Mouse (Mus musculus) adrenal gland, postnatal 36 days (tissue): ENCODE measurements around the gene Elf2. TPM values are rescaled to one million over a fixed set of nuclear protein-coding genes. Genes with fewer than 3 reads are reported as not detected.
"Not testable (repeated sequence)": the region's sequence is repeated elsewhere in the genome, so short reads cannot be mapped to it uniquely, and the experiment has no call there.

Experiments used
- DNase-seq, 2 experiments: peaks; one replicate each; pipeline ENCODE4 v3.0.0; 2021; ENCODE audit warnings: mixed read lengths in 1 of 2
- total RNA-seq, 2 experiments: library from RNA; stranded (reverse); gene quantifications; 2 replicates each; pipeline ENCODE4 v1.2.3; 2021

The Elf2 gene
- total RNA-seq, 2 experiments from 2014 or later: 88.9 to 109 TPM

GRCm38 (mm10) chr3:51359558-51360307 lies 19.3 kb upstream of the Elf2 start:
- no peak for DNase-seq

DNA sequence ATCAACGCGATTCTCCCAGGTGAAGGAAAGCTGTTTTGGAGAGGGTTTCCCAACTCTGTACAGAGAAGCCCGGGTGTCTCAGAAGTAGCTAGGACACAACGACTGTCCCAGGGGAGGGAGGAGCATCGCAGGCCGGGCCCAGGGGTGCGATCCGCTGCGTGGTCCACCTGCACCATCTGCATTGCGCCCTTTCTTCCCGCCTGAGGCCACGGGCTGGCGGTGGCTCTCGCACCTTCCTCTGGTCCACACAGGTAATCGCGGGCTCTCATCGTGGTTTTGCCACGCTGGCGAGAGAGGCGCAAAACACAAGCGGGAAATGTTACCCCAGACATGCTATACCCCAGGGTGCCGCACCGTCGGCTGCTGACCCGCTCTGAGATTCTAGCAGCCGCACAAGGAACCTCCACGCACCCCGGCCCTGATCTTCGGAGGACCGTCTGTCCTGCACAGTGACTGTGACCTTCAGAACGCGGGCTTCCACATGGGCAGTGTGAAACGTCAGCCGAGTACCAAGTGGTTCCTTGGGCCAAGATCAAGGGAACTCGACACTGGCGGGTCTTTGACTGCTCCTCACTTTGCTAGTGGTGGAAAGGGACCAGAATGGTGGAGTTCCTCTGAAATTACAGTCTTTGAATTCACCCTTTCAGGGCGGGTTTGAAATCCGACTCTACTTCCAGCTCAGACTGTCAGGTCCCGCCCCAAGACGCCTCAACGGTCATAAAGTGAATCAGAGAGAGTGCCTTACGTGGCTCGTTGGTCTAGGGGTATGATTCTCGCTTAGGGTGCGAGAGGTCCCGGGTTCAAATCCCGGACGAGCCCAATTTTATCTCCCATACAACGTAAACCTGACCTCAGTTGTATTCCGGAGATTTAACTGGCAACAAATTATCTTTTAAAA lies 18.4 kb upstream of the Elf2 start:
- DNase-seq: peak; percentile 77 to 83

DNA sequence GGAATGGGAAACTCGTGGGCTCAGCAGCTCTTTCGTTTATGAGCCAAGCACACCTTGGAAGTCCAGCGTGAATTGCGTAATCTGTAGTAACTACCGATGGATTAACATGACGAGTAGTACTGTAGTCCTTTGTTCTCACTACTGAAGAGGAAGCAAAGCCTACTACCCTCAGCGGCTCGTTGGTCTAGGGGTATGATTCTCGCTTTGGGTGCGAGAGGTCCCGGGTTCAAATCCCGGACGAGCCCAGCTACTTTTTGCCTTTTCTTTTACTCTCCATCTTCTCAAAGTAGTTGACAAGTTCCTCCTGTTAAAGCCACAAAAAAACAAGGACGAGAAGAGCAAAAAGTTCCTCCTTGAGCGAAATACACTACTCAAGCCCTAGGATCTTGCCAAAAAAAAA lies 17.7 kb upstream of the Elf2 start:
- DNase-seq: peak; percentile 72 to 77

- no peak for DNase-seq
These were observed 17.2 kb upstream of the Elf2 start for GRCm38 (mm10) chr3:51357624-51358023.

- no peak for DNase-seq
These were observed 16.6 kb upstream of the Elf2 start for GRCm38 (mm10) chr3:51357078-51357477.

- not testable (repeated sequence) for DNase-seq
These were observed 14.5 kb upstream of the Elf2 start for GRCm38 (mm10) chr3:51354956-51355355.

- DNase-seq: no peak
These were observed 13.6 kb upstream of the Elf2 start for GRCm38 (mm10) chr3:51354034-51354427.

DNA sequence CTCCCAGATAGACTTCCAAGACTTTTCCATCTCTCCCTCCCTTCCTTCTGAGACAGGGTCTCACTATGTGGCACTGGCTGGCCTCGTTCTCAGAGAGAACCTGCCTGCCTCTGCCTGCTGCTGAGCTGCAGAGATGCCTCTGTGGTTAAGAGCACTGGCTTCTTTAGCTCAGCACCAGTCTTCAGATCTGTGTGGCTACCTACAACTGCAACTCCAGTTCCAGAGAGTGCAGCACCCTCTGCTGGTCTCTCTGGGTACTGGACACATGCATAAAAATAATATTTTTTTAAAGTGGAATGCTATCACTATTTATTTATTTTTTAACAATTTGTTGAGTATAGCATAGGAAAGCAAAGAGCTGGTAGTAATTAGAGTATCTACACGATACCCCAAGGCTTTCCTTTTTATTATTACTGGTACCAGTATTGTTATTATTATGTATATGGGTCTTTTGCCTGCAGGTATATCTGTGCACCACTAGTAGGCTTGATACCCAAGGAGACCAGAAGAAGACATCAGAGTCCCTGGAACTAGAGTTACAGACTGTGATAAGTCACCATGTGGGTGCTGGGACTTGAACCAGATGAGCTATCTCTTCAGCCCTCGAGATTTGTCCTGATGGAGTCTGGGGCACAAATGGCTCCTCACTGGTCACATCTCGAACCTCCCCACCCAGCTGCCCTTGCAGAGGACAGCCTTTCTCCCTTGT lies 13.0 kb upstream of the Elf2 start:
- peak; percentile 68 to 80 for DNase-seq

DNA sequence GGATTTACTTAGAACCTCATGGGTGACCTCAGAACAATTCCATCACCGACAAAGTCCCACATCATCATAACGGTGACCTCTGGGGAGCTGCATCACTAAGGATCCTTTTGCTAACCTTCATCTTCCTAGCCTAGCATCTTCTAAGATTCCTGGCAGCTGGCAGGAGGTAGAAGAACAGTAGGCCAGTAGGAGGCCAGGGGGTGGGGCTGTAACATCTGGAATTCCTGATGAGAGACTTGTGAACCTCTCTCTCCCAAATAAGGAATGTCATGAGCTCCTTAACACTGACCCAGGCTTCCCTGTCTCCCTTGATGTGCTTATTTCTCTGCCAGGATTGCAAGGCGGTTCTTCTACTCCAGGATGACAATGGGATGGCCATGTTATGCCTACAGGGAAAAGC lies 10.3 kb upstream of the Elf2 start:
- DNase-seq: no peak

DNA sequence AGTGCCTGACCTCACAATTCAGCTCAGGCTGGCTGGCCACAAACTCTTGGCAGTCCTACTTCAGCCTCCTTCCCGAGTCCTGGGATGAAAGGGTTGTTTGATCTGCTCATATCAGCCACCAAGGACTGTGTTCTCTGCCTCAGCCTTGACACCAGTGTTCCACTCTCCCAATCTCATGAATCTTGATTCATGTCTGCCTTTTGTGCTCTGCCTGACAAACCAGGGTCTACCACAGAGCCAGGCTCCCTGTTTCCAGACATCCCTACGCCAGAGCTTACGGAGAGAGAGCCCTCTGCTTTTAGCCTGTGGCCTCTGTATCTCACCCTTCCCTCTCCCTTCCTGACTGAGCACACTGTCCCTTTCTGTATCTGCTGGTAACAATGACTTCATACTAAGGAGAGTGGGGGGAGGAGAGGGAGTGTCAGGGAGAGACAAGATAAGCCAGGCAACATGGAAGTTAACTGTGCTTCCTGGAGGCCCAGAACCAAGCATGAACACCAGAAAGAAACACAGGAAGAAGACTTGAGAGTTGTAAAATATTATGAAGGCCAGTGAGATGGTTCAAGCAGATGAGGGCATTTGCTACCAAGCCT lies 8.3 kb upstream of the Elf2 start:
- DNase-seq: peak; percentile 63 to 64

DNA sequence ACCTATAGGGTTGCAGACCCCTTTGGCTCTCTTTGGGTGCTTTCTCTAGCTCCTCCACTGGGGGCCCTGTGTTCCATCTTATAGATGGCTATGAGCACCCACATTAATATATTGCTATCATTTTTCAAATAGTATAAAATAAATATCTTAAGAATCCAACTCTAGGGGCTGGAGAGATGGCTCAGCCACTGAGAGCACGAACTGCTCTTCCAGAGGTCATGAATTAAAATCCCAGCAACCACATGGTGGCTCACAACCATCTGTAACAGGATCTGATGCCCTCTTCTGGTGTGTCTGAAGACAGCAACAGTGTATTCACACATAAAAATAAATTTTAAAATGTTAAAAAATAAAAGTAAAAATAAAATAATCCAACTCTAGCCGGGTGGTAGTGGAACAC lies 4.6 kb upstream of the Elf2 start:
- DNase-seq: not testable (repeated sequence)

- DNase-seq: not testable (repeated sequence)
These were observed 3.7 kb upstream of the Elf2 start for GRCm38 (mm10) chr3:51344182-51344581.

DNA sequence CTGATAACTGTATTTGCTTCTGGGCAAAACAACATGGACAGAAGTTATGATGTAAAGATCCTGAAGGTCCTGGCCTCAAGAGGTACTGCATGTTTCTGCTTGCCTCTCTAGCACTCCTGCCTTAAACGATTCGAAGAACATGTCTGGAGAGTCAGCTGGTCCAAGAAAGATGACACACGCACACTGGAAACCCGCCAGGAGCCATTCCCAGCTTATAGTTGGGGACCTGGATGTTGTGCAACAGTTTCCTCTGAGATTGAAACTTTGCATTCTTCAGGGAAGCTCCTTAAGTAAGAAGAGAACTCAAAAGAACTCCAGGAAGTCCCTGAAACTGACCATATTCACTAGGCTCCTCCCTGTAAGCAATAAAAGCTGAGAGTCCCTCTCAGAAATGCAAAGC lies 2.8 kb upstream of the Elf2 start:
- peak in 1 of 2 experiments; percentile 59 for DNase-seq

DNA sequence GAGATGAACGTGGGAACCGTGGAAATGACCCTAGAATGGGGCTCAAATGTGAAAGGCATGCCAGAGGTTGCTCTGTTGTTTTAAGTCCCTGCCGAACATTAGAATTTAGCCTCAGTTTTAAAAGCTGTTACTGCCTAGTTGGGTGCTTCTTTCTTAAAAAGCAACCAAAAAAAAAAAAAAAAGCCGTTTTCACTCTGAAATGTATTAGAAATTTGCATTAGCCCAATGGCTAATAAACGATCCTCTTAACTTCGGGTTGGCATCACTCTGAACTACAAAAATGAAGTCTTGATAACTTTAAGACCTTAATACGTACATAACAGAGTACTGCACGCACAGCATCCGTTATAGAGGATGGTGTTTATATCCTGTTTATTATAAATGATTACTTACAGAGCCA lies 1.7 kb upstream of the Elf2 start:
- no peak for DNase-seq

DNA sequence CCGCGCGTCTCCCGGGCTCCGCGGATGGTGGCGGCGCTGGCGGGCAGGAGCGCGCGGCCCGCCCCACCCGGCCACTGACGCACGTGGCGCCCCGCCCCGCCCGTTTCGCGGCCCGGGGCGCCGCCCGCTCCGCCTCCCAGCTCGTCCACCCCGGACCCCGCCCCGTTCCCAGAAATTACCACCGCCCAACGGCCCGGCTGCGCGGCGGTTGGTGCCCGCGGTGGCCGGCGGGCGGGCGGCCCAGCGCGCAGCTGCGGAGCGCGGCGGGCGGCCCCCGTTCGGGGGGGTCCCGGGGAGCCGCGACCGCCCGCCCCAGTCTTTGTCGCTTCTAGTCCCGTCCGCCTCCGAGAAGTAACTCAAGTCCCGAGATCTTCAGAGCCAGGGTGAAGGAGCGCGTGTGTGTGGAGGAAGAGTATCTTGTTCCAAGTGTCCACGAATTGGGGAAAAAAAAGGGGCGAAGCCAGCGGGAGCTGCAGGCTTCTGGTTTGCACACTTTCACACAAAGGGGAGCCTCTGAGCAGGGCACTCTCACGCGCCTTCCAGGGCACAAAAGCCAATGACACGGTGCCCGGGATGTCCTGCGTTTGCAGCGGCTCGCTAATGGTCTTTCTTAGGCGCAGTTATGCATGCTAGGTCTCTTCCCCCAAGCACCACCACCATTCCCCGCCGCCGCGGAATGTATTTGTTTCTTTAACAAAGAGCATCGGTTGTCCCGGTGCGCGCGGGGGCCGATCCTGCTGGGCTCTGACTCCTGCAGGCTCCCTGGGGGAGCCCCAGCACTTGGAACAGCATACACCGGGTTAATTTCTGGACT lies 1.0 kb upstream of the Elf2 start:
- peak; percentile 95 to 98 for DNase-seq

- DNase-seq: peak; percentile 58 to 71
These were observed 520 bp downstream of the Elf2 start for GRCm38 (mm10) chr3:51339734-51340551.

- no peak for DNase-seq
These were observed 1.1 kb downstream of the Elf2 start for GRCm38 (mm10) chr3:51339378-51339733.

- DNase-seq: no peak
These were observed 5.1 kb downstream of the Elf2 start for GRCm38 (mm10) chr3:51335378-51335777.

GRCm38 (mm10) chr3:51333950-51334349 lies 6.5 kb downstream of the Elf2 start:
- no peak for DNase-seq

DNA sequence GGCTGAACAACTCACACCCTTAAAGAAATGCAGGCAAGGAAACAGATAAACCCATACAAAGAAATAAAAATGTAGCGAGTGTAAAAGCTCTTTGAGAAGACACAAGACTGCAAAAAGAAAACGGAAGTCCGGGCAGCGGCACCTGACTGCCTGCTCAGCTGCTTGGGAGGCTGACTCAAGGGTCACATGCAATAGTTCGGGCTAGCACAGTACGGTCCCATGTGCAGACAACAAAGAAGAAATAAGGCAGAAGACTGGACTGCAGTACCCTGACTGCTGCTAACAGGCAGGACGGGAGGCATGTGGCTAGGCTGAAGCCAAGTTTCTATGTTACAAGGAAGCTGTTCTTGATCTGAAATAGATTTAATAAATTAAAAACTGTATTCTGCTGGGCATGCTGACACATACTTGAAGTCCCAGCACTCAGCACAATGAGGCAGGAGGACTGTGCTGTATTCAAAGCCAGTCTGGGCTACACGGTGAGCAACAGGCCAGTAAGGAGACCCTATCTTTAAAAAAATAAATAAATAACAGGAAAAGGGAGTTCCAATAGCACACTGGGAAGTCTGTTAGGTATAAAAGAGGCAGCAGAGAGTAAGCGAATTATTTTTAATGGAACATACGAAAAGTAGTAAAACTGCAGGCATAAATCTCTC lies 7.1 kb downstream of the Elf2 start:
- DNase-seq: peak; percentile 70 to 71
